Mouse (Mus musculus): Measurements from ENCODE around the gene Tnrc6a.

Gene Tnrc6a

DNA sequence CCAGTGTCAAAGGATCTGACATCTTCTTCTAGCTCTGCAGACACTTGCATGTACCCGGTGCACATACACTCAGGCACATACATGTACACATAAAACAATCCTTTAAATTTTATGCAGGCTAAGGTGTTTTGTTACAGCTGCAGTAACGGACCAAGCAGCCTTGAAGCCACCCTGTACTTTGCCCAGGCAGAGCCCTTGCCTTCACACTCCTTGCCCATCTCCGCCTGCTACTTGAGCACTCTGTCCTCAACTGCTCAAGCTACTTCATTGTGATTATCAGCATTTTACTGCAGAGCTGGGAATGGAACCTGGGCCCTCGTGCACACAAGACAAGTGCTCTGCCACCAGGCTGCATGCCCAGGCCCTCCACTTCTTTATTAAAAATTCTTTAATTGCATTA is 101.5 kb downstream of the Tnrc6a start:
- in situ Hi-C loops (cut with MseI, MboI), result no loop called here

DNA sequence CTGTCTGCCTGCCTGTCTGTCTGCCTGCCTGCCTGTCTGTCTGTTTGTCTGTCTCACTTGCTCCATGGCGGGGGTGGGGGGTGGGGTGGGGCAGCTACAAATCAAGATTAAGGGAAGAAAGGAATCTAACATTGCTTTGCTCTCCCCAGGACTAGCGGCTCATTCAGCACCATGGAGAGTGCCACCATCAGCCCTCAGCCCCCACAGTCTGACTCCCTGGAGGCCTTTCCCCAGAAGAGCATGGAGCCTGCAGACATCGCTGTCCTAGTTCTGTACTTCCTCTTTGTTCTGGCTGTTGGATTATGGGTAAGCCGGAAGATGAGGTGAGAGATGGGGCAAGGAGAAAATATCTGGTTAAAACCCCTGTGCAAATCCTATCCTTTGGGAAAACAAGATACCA is 111.8 kb downstream of the Tnrc6a start:
- in situ Hi-C loops (cut with MseI, MboI), result no loop called here

DNA sequence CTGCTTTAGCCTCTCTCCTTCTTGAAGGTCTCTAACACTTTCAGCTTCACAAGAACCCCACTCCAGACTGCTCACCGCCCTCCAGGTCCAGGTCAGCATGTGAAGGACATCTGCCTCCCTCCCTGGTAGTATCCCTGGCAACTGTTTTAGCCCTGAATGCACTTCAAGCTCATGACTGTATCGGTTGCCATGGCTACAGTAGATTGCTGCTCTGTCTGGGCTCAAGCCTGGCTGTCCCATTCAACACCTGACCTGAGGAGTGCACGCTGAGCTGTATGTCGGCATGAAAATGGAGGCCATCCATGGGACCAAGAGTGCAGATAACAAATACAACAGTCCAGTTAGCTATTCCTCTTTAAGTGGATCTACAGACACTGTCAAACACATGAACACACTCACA is 114.9 kb downstream of the Tnrc6a start:
- in situ Hi-C loops (cut with MseI, MboI), result no loop called here

DNA sequence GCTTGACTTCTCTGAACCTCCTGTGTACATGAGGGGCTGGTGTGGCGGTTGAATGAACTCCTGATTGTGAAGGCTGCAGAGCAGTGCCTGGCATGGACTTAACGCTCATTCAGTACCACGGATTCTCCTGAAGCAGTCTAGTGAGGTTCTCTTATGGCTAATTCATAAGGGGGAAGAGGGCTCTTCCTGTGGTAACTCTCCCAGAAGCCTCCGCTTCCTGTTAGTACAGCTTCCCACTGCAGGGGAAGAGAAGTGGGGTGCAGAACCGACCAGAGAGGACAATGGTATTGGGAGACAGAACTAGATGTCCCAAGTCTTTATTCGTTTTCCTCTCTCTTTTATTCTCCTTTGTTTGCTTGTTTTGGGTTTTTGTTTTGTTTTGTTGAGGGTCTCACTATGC is 116.4 kb downstream of the Tnrc6a start:
- in situ Hi-C loops (cut with MseI, MboI), result no loop called here

DNA sequence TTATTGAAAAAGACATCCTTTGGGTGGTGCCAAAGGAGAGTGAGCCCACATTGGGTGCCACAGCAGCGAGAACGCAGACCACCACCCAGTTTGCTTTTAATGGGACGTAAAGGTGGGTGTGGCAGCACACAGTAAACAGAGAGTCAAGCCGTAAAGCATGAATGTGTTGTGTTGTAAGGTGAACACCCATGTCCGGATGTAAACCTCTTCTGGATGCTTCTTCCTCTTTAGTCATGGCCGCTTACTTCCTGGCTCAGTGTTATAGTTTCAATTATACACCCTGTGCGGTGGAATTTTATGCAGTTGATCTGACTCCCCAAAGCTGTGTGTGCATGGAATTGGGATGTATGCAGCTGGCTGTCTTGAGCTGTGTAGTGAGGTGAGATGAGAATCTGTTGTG is 118.6 kb downstream of the Tnrc6a start:
- in situ Hi-C loops (cut with MseI, MboI), result no loop called here

DNA sequence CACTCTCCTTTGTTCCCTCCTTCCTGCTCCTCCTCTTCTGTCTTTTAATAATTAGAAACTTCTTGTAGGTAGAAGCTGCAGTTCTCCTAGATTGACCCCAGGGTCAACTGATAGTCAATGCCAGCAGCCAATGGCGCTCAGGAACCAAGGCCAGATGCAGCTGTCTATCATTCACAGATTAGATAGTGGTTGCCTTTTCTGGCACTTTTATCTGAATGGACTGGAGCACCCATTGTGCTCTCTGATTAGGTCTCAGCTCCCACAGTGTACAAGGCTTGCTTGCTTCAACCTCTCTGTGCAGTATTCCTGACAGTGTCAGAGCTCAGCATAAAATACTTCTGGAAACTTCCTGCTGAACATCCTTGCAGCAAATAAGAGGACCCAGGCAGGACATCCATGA is 121.1 kb downstream of the Tnrc6a start:
- in situ Hi-C loops (cut with MseI, MboI), result no loop called here
